Mouse (Mus musculus) T-cell, adult 2 months (primary cell): ENCODE measurements around the gene Fdxr.

ENCODE experiments used
- DNase-seq: peaks from one replicate; pipeline ENCODE4 v3.0.0; 2022; ENCODE audit warnings: low spot score

The Fdxr gene

DNA sequence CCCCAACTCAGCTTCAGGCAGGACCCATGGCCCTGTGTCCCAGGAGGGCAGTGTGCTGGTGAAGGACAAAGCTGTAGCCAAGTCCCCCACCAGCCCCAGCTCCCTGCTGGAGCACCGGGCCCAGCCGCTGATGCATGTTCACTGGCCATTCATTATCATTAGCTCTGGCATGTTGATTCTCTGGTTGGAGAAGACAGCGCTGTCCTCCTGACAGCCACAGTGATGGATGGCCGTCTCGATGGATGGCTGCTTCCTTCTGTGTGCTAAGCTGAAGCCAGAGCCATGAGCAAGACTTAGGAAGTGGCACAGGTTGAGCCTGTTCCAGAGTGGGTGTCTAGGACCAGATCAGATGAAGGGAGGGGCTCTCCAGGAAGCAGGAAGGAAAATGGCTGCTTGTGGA, 40.3 kb downstream of the Fdxr start:
- no peak for DNase-seq

DNA sequence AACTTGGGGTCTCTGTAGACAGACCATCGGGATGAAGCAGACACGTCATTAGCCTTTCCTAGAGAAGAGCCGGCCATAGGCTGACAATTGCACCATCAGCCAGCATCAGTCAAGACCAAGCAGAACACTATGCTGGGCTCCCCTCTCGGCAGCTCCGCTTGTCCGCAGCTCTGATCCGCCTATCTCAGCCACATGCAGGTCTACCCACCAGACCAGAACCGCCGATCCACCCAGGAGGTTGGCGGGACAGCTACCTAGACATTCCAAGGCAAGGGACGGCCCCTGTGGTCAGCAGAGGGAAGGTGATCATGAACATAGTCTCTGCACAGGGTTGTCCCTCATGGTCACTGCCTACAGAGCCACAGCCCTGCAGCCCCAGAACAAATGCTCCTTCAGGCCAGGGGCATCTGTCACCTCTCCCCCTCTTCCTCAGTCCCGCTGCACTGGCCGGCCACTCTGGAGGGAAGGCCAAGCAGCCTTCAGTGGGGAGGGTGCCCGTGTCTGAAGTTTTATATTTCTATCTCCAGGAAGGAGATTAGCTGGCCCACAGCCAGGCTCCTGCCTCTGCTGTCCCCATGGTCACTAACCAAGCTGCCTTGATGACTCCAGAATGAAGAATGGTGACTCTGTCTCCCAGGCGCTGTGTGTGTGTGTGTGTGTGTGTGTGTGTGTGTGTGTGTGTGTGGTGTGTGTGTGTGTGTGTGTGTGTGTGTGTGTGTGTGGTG, 42.4 kb downstream of the Fdxr start:
- DNase-seq: no peak

DNA sequence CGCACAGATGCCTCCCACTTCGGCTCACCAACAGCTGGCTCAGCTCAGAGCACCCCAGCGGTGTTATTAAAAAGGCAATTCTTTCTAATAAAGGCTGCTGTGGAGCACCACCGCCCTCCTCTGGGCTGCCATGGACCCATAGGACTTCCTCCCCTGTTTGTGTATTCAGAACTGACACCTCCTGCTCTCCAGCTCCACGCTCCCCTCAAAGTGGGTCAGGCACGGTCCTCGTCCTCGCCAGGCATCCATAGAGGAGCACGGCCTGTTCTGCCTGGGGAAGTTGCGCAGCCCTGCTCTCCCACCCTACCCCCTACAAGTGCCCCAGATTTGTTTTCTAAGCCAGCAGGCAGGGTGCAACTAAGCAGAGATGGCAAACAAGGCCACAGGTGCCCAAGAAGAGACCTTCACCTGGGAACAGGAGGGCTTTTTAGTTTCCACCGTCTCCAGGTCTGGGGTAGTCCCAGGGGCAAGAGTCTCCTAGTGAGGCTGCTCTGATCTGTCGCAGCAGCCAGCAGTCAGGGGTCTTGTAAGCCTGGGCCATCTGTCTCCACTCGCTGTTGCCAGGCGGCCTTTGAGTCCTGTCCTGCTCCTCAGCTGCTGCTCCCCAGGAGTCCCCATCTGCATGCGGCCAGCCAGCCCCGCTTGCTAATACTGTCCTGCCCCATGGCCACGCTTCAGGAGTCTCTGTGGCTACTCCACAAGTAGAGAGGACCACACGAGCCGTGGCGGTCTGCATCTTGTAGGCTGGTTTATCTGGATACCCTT, 43.1 kb downstream of the Fdxr start:
- no peak for DNase-seq

DNA sequence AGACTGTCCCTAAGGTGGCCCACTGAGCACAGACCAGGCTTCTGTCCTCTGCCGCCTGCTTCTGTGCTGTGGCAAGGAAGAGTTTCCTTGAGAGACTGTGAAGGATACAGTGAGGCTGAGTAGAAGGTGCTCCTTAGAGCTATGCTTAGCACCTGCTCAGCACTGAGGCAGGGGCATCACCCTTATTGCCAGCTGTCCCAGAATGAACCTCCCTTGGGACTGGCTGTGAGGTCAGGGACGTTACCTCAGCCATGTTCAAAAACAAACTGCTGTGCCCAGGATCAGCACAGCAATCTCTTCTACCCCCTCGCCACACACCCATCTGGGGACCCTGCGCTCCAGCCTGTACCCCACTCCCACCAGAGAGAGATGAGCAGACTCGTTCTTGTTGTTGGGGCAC, 44.0 kb downstream of the Fdxr start:
- no peak for DNase-seq

DNA sequence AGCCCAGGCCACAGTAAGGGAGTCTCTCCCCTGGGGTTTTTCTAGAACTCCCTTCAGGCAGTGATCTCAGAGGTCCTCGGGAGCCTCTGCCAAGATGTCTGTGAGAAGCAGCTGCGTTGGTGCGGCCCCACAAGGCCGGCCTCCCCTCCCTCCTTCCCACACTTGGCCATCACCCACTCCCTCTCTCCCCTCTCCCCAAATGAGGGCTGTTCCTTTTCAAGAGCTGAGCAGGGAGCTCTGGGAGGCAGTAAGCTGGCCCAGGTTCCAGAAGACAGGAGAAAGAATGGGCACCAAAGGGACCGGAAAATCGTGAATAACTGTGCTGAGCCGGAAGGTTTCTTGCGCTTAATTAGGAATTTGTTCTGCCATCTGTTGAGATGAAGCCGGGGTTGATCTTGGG, 44.9 kb downstream of the Fdxr start:
- no peak for DNase-seq

DNA sequence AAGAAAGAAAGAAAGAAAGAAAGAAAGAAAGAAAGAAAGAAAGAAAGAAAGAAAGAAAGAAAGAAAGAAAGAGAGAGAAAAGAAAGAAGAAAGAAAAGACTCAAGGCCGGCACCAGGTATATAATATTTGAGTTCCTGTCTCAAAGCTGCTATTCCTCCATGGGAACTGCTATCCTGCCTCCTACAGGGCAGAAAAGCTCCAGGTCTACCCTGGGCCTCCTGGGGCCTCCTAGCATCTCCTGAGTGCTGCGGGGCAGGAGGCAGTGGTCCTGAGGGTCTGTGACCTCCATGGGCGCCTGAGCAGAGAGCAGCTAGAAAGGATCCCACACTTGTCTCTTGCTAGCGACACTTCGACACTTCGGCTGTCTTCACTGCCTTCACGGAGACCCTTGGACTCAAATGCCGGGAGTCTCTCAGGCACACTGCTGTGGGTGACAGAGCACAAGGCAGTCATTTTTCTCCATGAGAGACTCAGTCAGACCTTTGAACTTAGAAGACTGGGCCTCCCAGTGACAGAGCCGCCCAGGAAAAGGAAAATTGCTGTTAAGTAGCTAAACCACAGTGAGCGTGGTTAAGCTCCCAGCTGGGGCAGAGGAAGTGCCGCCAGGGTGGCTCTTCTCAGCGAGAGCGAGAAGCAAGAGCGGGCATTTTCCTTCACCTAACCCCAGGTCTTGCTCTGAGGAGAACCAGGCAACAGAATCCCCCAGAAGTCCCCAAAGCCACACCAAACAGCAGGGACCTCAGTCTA, 45.5 kb downstream of the Fdxr start:
- peak; percentile 77 for DNase-seq

DNA sequence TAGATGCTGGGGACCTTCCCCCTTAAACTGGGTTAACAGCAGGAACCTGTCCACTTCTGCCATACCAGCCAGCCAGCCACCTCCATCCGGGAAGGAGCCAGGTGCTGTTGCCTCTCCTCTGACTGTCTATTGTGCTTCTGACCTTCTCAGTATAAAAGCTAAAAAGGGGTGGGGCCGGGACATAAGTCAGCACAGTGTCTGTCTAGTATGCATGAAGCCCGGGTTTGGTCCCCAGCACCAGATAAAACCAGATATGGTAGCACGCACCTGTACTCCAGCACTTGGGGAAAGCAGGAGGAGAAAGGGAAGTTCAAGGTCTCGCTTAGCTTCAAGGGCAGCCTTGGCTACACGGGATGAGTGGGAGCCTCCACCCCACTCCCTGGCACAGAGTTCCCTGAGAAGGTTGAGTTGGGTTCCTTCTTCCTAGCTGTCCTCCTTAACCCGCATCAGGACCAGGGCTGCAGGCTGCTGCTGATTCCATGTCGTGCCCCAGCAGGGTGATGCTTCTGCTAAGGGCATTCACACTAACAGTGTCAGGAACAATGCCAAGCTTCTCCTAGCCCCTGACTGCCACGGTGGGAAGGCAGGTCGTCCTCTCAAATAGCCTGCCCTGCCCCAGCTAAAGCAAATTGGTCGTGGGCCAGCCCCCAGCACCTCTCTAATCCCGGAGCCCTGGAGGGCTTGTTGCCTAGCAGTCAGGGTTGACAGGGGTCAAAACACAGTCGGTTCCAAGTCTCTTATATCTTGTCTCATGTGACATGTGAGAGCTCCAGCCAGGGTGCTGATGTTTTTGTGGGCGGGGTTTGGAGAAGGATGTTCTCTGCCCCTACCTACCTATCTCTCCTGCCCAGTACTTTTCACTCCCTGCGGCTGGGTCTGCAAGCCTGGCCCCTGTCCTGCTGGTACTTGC, 47.6 kb downstream of the Fdxr start:
- no peak for DNase-seq

DNA sequence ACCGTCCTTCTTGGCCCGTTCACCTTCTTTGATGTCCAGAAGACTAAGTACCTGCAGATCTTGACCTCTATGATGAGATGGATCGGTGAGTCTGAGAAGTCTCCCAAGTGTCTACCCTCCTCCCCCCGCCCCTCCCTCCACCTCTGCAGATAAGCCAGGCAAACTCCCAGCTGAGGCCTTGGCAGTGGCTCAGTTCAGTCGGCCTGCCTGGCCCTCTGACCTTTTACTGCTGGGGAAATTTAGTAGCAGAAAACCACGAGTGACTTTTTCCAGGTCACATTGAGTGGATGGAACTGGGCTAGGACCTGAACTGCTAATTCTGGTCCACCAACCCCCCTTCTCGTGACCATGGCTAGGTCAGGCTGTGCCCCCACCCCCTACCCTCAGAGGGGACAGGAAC, 48.4 kb downstream of the Fdxr start:
- DNase-seq: no peak

DNA sequence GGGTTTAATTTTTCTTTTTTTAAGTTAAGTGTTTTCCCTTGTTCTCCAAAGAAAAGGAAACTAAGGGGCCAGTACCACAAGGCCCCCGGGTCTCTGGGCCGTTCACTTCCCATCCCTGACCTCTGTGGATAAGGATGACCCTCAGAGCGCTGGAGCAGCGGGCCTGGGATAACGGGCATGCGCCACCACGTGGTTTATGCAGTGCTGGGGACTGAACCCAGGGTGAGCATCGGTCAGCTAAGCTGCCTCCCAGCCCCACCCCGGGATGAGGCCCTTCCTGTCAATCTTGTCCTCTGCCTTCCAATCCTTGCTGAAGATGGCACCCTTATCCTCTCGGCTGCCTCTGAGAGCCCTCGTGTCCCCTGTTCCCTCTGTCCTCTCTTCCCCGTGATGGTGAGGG, 49.2 kb downstream of the Fdxr start:
- no peak for DNase-seq

DNA sequence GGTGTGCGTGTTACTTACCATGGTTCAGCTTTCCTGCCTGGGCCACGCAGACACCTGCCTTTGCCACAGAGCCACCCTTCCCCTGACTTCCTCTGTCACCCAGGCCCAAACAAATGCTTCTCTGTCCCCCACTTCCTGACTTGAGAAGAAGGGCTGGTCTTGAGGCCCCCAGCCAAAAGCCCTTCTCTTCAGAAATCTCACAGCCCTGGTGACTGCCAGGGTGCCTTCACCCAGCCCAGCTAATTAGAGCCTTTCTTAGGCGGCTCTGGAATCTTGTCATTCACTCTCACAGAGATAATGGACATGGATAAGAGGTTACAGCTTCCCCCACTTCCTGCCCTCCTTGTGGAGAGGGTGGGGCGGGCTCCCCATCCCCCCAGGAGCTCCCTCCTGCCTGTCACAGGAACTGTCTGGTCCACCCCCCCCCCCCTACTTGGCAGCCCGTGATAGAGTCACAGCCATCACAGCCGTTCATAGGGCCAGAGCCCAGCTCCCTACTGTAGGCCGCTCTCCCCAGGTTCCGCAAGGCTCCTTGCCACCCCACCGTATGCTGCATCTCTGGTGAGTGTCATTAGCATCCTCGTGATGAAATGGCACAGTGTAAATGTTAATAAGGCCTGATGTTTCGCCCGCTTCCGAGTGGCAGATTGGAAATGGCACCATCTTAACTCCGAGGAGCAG, 49.9 kb downstream of the Fdxr start:
- DNase-seq: peak; percentile 59

DNA sequence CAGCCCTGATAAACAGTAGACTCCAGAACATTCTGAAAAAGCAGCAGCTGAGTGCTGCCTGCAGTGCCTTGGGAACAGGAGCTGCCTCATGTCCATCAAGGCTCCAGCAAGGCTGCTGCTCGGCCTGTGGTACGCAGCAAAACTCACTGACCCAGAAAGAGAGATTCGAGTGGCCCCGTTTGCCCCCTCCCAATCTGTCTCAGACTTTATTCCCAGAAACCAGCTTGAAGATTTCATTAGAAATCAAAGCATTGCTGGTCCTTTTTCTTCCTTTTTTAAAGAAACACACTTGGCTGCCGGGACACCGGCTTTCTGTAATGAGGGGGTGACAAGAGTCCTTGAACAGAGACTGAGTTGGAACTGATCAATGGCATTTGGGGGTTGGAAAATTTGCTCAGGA, 51.5 kb downstream of the Fdxr start:
- no peak for DNase-seq

DNA sequence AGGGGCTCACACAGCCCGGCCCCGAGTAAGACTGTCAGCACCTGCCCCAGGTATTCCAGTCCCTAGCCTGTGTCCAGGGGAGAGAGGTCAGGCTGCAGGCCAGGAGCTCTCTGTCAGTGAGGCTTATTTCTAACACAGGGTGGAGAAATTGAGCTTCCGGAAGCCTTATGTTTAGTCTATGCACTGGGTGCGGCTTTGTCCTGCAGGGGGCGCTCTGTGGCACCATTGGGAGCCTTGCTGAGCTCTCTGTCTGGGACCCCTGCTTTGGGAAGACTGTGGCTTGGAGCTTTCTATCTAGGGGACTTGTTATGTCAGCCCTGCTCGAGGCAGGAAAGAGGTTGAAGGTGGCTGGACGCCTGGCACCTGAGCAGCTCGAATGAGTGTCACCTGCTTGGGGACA, 52.0 kb downstream of the Fdxr start:
- DNase-seq: peak; percentile 55

DNA sequence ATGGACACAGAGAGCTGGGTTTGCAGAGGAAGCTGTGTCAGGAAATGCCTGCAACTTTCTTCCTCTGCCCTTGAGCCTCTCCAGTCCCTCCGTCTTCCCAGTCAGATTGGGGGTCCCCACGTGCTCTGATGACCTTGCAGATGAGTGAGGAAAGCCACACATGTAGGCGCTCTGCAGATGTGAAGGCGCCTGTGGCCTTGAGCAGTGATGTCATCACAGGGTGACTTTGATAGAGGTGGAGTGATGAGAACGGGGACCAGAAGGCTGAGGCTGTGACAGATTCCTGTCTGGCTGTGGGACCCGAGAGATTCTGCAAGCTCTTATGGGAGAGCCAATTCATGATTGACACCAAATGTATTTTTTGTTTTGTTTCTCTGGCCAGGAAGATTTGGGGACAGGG, 53.0 kb downstream of the Fdxr start:
- no peak for DNase-seq

DNA sequence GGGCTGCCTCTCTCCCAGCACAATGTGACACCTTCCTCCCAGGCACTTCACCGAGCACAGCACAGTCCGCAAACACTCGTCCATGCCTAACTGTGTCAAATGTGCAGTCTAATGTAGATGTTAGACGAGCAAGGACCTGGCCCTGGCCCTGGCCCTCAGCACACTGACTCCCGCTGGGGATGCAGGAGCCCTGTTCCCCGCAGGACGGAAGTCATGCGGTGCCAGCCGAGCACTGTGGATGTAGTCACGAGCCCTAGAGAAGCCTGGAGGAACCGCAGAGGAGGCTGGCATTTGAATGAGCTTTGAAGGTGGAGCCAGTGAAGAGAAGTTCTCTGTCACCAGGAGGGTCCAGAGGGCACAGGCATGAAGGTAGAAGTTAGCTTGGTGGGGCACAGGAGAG, 53.4 kb downstream of the Fdxr start:
- DNase-seq: peak; percentile 28

DNA sequence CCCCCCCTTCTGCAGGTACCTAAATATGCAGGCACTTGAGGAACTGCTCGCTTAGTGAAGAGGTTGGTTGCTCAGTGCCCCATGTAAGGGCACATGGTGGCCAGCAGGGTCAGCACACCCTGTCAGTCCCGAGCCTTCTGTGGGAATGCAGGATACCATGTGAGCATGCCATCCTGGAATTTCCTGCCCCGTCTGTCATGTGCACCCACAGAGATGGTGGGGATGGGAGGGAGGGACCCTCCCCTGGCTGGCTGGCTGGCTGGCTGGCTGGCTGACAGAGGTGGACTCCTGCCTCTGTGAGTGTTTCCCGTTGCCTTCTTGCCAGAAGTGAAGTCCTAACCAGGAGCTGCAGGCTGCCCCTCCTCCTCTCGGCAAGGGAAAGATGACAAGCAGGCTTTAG, 54.3 kb downstream of the Fdxr start:
- no peak for DNase-seq

DNA sequence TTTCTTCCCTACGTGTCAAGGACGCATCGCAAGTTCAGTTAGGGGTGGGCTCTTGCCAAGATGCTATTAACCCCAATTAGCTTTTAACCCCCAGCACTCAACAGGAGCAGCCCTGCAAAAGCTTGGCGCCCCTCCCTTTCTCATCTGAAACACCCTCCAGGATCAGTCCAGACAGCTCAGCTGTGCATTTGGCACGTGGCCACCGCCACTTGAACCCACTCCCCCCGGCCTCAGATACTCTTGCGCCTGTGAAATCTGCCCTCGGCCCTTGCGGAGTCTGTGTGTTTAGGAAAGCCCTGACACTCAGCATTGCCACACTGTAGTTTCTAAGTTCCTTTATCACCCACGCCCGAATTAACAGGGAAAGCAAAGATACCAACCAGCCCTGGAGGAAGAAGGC, 54.8 kb downstream of the Fdxr start:
- DNase-seq: no peak

DNA sequence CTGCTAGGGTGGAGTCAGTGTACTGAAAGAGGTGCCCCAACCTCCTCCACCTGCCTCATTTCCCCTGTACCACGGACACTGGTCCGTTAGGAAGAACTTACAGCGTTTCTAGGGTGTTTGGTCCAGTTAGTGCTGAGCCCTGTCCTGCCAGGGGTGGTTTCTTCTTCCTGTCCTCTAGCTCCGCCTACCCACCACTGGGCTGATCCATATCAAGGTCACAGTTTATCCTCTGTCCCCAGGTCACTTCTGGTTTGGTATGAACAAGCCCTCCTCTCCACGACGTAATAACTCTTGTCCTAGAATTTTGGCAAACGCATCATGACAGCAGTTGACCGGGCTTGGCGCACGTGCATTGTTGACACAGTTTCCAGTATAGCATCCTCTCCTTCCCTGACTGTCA, 57.2 kb downstream of the Fdxr start:
- DNase-seq: no peak

DNA sequence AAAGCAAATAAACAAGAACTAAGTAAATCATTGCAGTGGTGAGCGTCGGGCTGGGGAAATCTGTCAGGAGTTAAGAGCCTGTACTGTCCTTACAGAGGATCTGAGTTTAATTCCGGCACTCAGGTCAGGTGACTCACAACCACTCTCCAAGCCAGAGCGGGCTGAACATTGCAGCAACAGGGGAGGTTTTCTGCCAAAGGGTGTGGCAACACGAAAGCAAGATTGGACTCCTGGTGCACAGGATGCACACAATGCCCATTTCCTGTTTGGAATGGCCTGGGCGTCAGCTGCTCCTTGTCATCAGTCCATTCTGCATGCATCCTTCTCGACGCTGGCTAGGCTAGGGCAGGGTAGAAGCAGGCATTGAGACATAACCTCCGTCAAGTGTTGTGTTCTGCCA, 57.6 kb downstream of the Fdxr start:
- DNase-seq: no peak
